Mouse (Mus musculus) ZHBTc4 (cell line): ENCODE results near the gene Nol10.
"Not testable (repeated sequence)": the region's sequence is repeated elsewhere in the genome, so short reads cannot be mapped to it uniquely, and the experiment has no call there.

ENCODE experiments used
- DNase-seq: peaks from one replicate; pipeline ENCODE4 v3.0.0-alpha.2; 2011; ENCODE audit warnings: low read depth, low spot score

Gene Nol10

DNA sequence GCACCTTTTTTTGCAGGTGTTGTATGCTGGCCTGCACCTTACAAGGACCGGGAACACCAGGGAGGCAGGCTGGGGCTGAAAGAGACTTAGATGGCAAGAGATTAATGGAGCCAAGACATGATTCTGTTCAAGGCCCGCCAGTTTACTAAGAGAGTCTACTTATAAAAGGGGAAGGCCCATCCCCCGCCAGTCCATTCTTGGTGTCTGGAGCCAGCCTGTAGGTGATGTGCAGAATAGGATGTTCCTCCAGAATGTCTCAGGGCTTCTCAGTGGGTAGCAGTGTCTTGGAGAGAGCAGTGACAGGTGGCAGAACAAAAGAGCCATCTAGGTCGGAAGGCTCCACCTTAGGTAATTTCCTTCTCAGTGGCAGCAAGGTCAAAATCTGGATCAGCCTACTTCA is 111.0 kb downstream of the Nol10 start:
- peak; percentile 53 for DNase-seq

GRCm38 (mm10) chr12:17463706-17464105 is 115.4 kb downstream of the Nol10 start:
- DNase-seq, result peak; percentile 53

DNA sequence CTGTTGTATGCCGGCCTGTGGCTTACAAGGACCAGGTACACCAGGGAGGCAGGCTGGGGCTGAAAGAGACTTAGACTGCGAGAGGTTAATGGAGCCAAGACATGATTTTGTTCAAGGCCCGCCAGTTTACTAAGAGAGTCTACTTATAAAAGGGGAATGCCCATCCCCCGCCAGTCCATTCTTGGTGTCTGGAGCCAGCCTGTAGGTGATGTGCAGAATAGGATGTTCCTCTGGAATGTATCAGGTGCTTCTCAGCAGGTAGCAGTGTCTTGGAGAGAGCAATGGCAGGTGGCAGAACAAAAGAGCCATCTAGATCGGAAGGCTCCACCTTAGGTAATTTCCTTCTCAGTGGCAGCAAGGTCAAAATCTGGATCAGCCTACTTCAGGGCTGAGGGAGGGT is 116.3 kb downstream of the Nol10 start:
- DNase-seq, result not testable (repeated sequence)

GRCm38 (mm10) chr12:17466791-17467190 is 118.5 kb downstream of the Nol10 start:
- DNase-seq, result no peak

DNA sequence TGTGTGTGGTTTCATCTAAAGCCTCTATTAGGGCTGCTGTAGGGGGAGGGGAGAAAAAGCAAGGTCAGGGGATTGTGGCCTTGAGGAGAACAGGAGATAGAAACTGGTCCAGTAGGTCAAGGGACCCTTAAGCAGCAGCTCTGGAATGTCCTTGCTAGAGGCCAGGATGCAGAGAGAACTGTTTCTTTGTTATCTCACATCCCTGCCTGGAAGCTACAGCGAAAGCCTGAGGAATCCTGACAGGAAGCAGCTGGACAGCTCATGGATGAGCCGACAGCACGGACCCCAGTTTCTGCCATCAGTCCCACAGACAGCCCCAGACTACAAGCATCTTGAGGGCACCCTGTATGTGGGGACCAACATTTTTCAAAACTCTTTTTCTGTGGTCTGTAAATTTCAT is 120.1 kb downstream of the Nol10 start:
- peak; percentile 44 for DNase-seq

GRCm38 (mm10) chr12:17469869-17470268 is 121.6 kb downstream of the Nol10 start:
- no peak for DNase-seq

DNA sequence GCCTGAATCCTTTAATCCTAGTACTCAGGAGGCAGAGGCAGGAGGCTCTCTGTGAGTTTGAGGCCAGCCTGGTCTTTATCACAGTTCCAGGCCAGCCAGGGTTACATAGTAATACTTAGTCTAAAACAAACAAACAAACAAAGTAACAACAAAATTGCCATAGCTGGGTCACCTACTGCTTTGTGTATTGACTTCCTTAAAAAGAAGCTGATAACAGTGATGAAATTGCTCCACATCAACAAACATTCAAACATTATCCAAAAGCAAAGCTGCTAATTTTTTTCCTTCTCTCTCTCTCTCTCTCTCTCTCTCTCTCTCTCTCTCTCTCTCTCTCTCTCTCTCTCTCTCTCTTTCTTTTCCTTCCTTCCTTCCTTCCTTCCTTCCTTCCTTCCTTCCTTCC is 122.3 kb downstream of the Nol10 start:
- DNase-seq, result not testable (repeated sequence)

- no peak for DNase-seq
These were observed 123.1 kb downstream of the Nol10 start for GRCm38 (mm10) chr12:17471405-17471804.

GRCm38 (mm10) chr12:17473128-17473527 is 124.9 kb downstream of the Nol10 start:
- DNase-seq, result no peak

DNA sequence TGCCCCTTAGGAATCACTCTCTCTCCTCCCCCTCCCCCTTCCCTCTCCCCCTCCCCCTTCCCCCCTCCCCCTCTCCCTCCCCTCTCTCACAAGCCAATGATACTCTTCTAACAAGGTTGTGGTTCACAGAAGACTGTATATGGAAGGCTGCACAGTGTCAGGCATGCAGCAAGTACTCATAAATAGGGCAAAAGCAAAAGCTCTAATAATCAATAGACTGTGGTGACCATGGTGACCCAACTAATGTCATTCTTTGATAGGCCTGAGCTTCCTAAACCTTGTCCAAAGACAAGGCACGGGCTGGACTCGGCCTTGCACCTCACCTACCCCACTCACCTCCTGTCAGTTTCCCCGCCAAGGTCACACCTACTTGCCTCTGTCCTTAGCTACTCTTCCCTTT is 125.6 kb downstream of the Nol10 start:
- no peak for DNase-seq

DNA sequence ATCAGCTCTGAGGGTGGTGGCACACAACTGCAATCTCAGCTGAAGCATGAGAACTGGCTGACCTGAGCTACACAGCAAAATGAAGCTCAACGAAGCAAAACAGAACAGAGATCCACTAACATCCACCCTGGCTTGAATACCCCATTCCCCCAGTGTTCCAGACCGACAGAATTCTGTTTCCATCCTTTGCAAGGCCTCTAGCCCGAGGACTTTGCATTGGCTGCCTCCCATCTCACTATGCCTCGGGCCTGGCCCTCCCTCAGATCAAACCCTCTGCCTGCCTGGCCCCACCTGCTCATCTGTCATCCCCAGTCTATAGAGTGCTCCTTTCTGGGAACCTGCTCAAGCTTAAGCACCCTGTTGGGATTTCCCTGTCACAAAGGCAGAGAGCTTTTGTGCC is 126.4 kb downstream of the Nol10 start:
- DNase-seq, result no peak

DNA sequence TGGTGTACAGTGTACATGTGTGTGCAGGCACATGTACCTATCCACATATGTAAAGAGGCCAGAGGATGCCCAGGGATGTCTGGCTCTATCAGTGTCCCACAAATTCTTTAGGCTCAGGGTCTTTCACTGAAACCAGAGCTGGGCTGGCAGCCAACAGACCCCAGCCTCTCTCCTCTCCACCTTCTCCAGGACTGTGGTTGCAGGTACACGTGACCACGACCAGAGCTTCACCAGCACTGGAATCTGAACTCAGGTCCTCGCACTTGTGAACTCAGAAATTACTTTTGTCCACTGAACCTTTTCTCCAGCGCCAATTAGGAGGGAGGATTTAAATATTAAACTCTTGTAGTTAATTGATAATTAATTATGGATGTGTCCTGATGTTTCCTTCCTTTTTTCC is 126.9 kb downstream of the Nol10 start:
- no peak for DNase-seq

- no peak for DNase-seq
These were observed 129.9 kb downstream of the Nol10 start for GRCm38 (mm10) chr12:17478196-17478595.

DNA sequence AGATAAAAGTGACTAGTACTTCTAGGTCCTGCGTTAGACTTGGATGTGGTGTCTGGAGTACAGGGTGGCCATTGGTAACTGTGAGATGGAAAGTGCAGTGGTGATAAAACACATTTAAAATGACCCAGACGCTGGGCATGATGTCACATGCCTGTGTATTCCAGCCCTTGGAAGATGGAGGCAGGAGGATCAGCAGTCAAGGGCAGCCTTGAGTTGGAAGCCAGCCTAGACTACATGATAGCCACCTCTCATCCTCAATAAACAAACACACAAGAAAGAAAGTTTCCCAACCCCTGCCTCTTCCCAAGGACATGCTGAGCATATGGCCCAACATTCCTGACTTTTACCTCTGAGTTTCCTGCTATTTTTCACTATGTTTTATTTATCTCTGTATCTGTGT is 130.6 kb downstream of the Nol10 start:
- DNase-seq, result no peak
